Mouse (Mus musculus): Measurements from ENCODE around the gene Olah.

The Olah gene

GRCm38 (mm10) chr2:3353160-3353559 lies 43.9 kb downstream of the Olah start:
- DNase-seq (ENCODE audit: low read depth, low spot score), result no peak

GRCm38 (mm10) chr2:3348919-3349318 lies 48.1 kb downstream of the Olah start:
- peak; percentile 32 for DNase-seq (ENCODE audit: low read depth, low spot score)

- no peak for DNase-seq (ENCODE audit: low read depth, low spot score)
Measured at GRCm38 (mm10) chr2:3348422-3348821, 48.6 kb downstream of the Olah start.

- peak; percentile 27 for DNase-seq (ENCODE audit: low read depth, low spot score)
Measured at GRCm38 (mm10) chr2:3335611-3336301, 61.3 kb downstream of the Olah start, which contains the start of gene Acbd7. Gene Acbd7 (plus strand): TSS chr2:3336168.

- DNase-seq (ENCODE audit: low read depth, low spot score), result no peak
Measured at GRCm38 (mm10) chr2:3333761-3334160, 63.2 kb downstream of the Olah start.

- peak; percentile 98 for DNase-seq (ENCODE audit: low read depth, low spot score)
Measured at GRCm38 (mm10) chr2:3332484-3333242, 64.3 kb downstream of the Olah start, which contains the start of gene Rpp38. Gene Rpp38 (minus strand): TSS chr2:3332643.

GRCm38 (mm10) chr2:3332056-3332455 lies 65.0 kb downstream of the Olah start:
- DNase-seq (ENCODE audit: low read depth, low spot score), result no peak

- no peak for DNase-seq (ENCODE audit: low read depth, low spot score)
Measured at GRCm38 (mm10) chr2:3331071-3331703, 65.8 kb downstream of the Olah start.

- DNase-seq (ENCODE audit: low read depth, low spot score), result peak; percentile 43
Measured at GRCm38 (mm10) chr2:3327351-3327750, 69.7 kb downstream of the Olah start.

- no peak for DNase-seq (ENCODE audit: low read depth, low spot score)
Measured at GRCm38 (mm10) chr2:3326547-3326946, 70.5 kb downstream of the Olah start.

- no peak for DNase-seq (ENCODE audit: low read depth, low spot score)
Measured at GRCm38 (mm10) chr2:3324381-3325130, 72.5 kb downstream of the Olah start.

- no peak for DNase-seq (ENCODE audit: low read depth, low spot score)
Measured at GRCm38 (mm10) chr2:3323132-3323531, 73.9 kb downstream of the Olah start.

GRCm38 (mm10) chr2:3305426-3306025 lies 91.5 kb downstream of the Olah start:
- no peak for DNase-seq (ENCODE audit: low read depth, low spot score)

GRCm38 (mm10) chr2:3295826-3296225 lies 101.2 kb downstream of the Olah start:
- no peak for DNase-seq (ENCODE audit: low read depth, low spot score)

- DNase-seq (ENCODE audit: low read depth, low spot score), result no peak
Measured at GRCm38 (mm10) chr2:3292170-3292569, 104.8 kb downstream of the Olah start.
